Mouse (Mus musculus) embryonic fibroblast, embryonic 13.5 days (primary cell): ENCODE data around the gene Asb17.

Experiments
- CTCF ChIP-seq: IDR thresholded peaks from 2 replicates; pipeline ENCODE4 v1.5.1; 2011; ENCODE audit warnings: mild to moderate bottlenecking, control low read depth, low read length, moderate library complexity, borderline replicate concordance; ENCODE audit not compliant: insufficient read depth
- POLR2A ChIP-seq: IDR thresholded peaks from 2 replicates; pipeline ENCODE4 v1.6.1; 2011; ENCODE audit warnings: low read depth, mild to moderate bottlenecking, control low read depth, low read length, moderate library complexity

DNA sequence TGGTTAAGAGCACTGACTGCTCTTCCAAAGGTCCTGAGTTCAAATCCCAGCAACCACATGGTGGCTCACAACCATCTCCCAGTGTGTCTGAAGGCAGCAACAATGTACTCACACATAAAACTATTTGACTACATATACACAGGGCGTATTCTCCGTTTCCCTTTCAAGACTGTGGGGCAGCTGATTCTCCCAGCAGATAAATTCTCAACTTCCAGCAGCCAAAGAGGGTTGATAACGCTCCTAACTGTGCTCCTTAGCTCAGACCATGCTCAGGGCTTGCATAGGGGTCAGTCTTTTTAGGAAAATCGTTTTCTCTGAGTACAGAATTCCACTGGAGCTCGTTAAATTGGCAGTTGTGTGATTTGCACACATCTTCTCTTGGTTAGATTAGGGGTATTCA is 43.3 kb upstream of the Asb17 start:
- TF ChIP-seq CTCF, result no peak
- TF ChIP-seq POLR2A, result no peak
